Mouse (Mus musculus) CH12.LX (cell line): Measurements from ENCODE around the gene Gm49340. TPM values are rescaled to one million over a fixed set of nuclear protein-coding genes. Genes with fewer than 3 reads are reported as not detected.

ENCODE experiments used
- DNase-seq: peaks from one replicate; pipeline ENCODE4 v3.0.0-alpha.2; 2013; ENCODE audit errors: extremely low read depth
- H3K27ac ChIP-seq: 2 replicates; pipeline ENCODE4 v1.5.1; 2012; ENCODE audit warnings: low read depth, mild to moderate bottlenecking, control low read depth, moderate library complexity; ENCODE audit not compliant: insufficient read depth
- H3K27me3 ChIP-seq: replicated peaks from 2 replicates; pipeline ENCODE3; 2012; ENCODE audit warnings: inconsistent platforms
- H3K36me3 ChIP-seq, 2 experiments: replicated peaks in 1 of 2; 2 replicates each; pipeline versions ENCODE3 to v1.6.1; 2012; ENCODE audit warnings: inconsistent platforms in 1 of 2, low read length in 1 of 2, mild to moderate bottlenecking in 1 of 2, mixed read lengths in 1 of 2, moderate library complexity in 1 of 2; ENCODE audit not compliant: control insufficient read depth in 1 of 2, insufficient read depth in 1 of 2
- H3K4me1 ChIP-seq, 2 experiments: 2 replicates each; pipeline ENCODE4 v1.6.1; 2012; ENCODE audit warnings: inconsistent platforms in 1 of 2, moderate library complexity in 1 of 2; ENCODE audit not compliant: insufficient read depth in 2 of 2, control insufficient read depth in 1 of 2
- H3K4me2 ChIP-seq: 2 replicates; pipeline ENCODE4 v1.6.1; 2012; ENCODE audit warnings: low read depth, mild to moderate bottlenecking, control low read depth; ENCODE audit not compliant: poor library complexity, insufficient read depth, severe bottlenecking
- H3K4me3 ChIP-seq, 3 experiments: fragments of 150-350 bp in 1 of 3; sonication (generic) in 1 of 3; replicated peaks in 1 of 3; 2 replicates each; pipeline versions ENCODE3 to v1.5.1; 2011 to 2012; ENCODE audit warnings: low read depth in 2 of 3, low read length in 2 of 3, mild to moderate bottlenecking in 2 of 3, moderate library complexity in 2 of 3, control low read depth in 1 of 3, improper control_type of control experiment in 1 of 3, inconsistent platforms in 1 of 3, mixed read lengths in 1 of 3; ENCODE audit not compliant: poor library complexity in 1 of 3
- H3K79me2 ChIP-seq: replicated peaks from 2 replicates; pipeline ENCODE4 v1.6.1; 2012; ENCODE audit warnings: mild to moderate bottlenecking, moderate library complexity; ENCODE audit not compliant: control insufficient read depth, poor library complexity, insufficient read depth, severe bottlenecking; ENCODE audit errors: extremely low read depth
- H3K9ac ChIP-seq: 2 replicates; pipeline ENCODE4 v1.6.1; 2012; ENCODE audit warnings: low read depth, mild to moderate bottlenecking, control low read depth, moderate library complexity; ENCODE audit not compliant: insufficient read depth
- H3K9me3 ChIP-seq: replicated peaks from 2 replicates; pipeline ENCODE3; 2012; ENCODE audit warnings: low read length, inconsistent platforms, mixed read lengths
- NELFE ChIP-seq: IDR thresholded peaks from 2 replicates; pipeline ENCODE4 v1.6.1; 2011; ENCODE audit warnings: low read depth, low read length, improper control_type of control experiment
- dilution Hi-C: fragments of 300-500 bp; cut with MboI; formaldehyde crosslinking; loops from 2 replicates; pipeline ENCODE4 v1.14.3; 2020; ENCODE audit warnings: low sequenced_read_pairs; ENCODE audit not compliant: extremely low pct_unique_long_range_greater_than_20kb, extremely low pct_ligation_motif_present
- in situ Hi-C: fragments of 300-500 bp; cut with MboI; formaldehyde crosslinking; loops from 3 replicates; pipeline ENCODE4 v1.14.3; 2019; ENCODE audit warnings: low sequenced_read_pairs, low pct_ligation_motif_present, low pct_unique_long_range_greater_than_20kb, mixed read lengths
- polyA plus RNA-seq: library from polyadenylated mRNA; unstranded; fragments of >175 nt; gene quantifications from 2 replicates; pipeline ENCODE4 v1.2.1, GENCODE M21; 2012; ENCODE audit warnings: low read depth; ENCODE audit not compliant: insufficient read length
- total RNA-seq, 2 experiments: library from RNA; depleted of rRNA; stranded (reverse); fragments of 300-350 nt in 1 of 2; fragments of >200 nt in 1 of 2; gene quantifications; 2 replicates each; pipeline ENCODE4 v1.2.3; 2012 to 2014

Gm49340 gene
- total and polyA plus RNA-seq, 3 experiments = not detected

DNA sequence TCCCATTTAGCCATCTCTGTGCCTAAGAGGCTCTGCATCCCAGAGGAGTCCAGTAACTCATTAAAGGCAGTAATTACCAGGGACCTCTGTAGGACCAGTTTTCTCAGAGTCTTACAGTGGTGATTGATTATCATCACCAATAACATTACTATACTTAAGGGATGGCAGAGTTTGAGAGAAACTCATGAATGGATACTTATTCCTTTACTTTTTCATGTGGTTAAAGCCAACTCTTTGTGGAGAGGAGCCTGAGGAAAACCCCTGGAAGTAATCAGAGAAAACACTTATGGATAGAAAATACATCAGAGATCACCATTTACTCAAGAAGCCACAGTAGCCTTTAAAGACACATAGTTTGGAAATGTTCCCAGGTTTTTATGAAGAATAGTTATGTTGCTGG lies 70.0 kb downstream of the Gm49340 start, which contains the start of gene Olfr1:
Gene Olfr1, minus strand, starts transcription at position 101 of the 400 bp plus-strand sequence.
- no peak within 1 kb of the TSS for H3K9ac ChIP-seq
- DNase-seq = no peak
- H3K79me2 ChIP-seq = no peaks in the 10 kb centered on the region
- peaks cover 45% of the 10 kb centered on the region for H3K27me3 ChIP-seq
- dilution Hi-C loops (no loop called here), in situ Hi-C loops (no loop called here)
- no peaks in the 10 kb centered on the region for H3K9me3 ChIP-seq
- H3K36me3 ChIP-seq = no peaks in the 10 kb centered on the region
- H3K4me2 ChIP-seq = no peak within 1 kb of the TSS
- H3K4me3 ChIP-seq = no peak within 1 kb of the TSS
- H3K4me1 ChIP-seq = no peaks in the 10 kb centered on the region
- TF ChIP-seq NELFE = no peak
- no peak within 1 kb of the TSS for H3K27ac ChIP-seq

Other genes with a start within 250 kb of the Gm49340 start
- 0.21 TPM in 2 replicates for gene Itgae, start 239.2 kb upstream of the Gm49340 start, total RNA-seq (2012; rRNA removed)
- gene Itgae, start 239.2 kb upstream of the Gm49340 start, total RNA-seq (2014; rRNA removed) = 0.17 and 0.27 TPM in 2 replicates
- 0.26 and 0.37 TPM in 2 replicates for gene Itgae, start 239.2 kb upstream of the Gm49340 start, polyA plus RNA-seq
- gene Haspin, start 191.4 kb upstream of the Gm49340 start, total RNA-seq (2012; rRNA removed) = 15.7 and 21.7 TPM in 2 replicates
- gene Haspin, start 191.4 kb upstream of the Gm49340 start, total RNA-seq (2014; rRNA removed) = 18.2 and 18.6 TPM in 2 replicates
- gene Haspin, start 191.4 kb upstream of the Gm49340 start, polyA plus RNA-seq = 24.1 and 27.0 TPM in 2 replicates
- gene P2rx5, start 169.3 kb upstream of the Gm49340 start, total RNA-seq (2012; rRNA removed) = 0.21 and 0.25 TPM in 2 replicates
- gene P2rx5, start 169.3 kb upstream of the Gm49340 start, total RNA-seq (2014; rRNA removed) = 0.09 and 0.40 TPM in 2 replicates
- gene P2rx5, start 169.3 kb upstream of the Gm49340 start, polyA plus RNA-seq = 0.80 and 0.83 TPM in 2 replicates
- gene Emc6, start 152.7 kb upstream of the Gm49340 start, total RNA-seq (2012; rRNA removed) = 123 and 124 TPM in 2 replicates
- 252 and 292 TPM in 2 replicates for gene Emc6, start 152.7 kb upstream of the Gm49340 start, total RNA-seq (2014; rRNA removed)
- 138 and 176 TPM in 2 replicates for gene Emc6, start 152.7 kb upstream of the Gm49340 start, polyA plus RNA-seq
- 2.8 and 3.3 TPM in 2 replicates for gene Tax1bp3, start 152.7 kb upstream of the Gm49340 start, total RNA-seq (2012; rRNA removed)
- 2.5 and 2.6 TPM in 2 replicates for gene Tax1bp3, start 152.7 kb upstream of the Gm49340 start, total RNA-seq (2014; rRNA removed)
- 3.3 and 3.5 TPM in 2 replicates for gene Tax1bp3, start 152.7 kb upstream of the Gm49340 start, polyA plus RNA-seq
- gene Ctns, start 130.7 kb upstream of the Gm49340 start, total RNA-seq (2012; rRNA removed) = 4.8 and 5.2 TPM in 2 replicates
- 5.8 and 5.9 TPM in 2 replicates for gene Ctns, start 130.7 kb upstream of the Gm49340 start, total RNA-seq (2014; rRNA removed)
- 4.5 and 5.2 TPM in 2 replicates for gene Ctns, start 130.7 kb upstream of the Gm49340 start, polyA plus RNA-seq
- gene Shpk, start 130.3 kb upstream of the Gm49340 start, total RNA-seq (2012; rRNA removed) = 1.5 and 1.8 TPM in 2 replicates
- 1.3 and 1.4 TPM in 2 replicates for gene Shpk, start 130.3 kb upstream of the Gm49340 start, total RNA-seq (2014; rRNA removed)
- gene Shpk, start 130.3 kb upstream of the Gm49340 start, polyA plus RNA-seq = 0.76 and 0.83 TPM in 2 replicates
- 0.04 and 0.08 TPM in 2 replicates for gene Trpv1, start 95.4 kb upstream of the Gm49340 start, total RNA-seq (2012; rRNA removed)
- gene Trpv1, start 95.4 kb upstream of the Gm49340 start, total RNA-seq (2014; rRNA removed) = 0.13 TPM in 1 of 2 replicates, not detected in the other
- not detected in 2 replicates for gene Trpv1, start 95.4 kb upstream of the Gm49340 start, polyA plus RNA-seq
- under 0.01 TPM in 1 of 2 replicates, not detected in the other for gene Trpv3, start 62.4 kb upstream of the Gm49340 start, total RNA-seq (2012; rRNA removed)
- not detected in 2 replicates for gene Trpv3, start 62.4 kb upstream of the Gm49340 start, total RNA-seq (2014; rRNA removed)
- gene Trpv3, start 62.4 kb upstream of the Gm49340 start, polyA plus RNA-seq = not detected in 2 replicates
- not detected in 2 replicates for gene Aspa, start 145 bp upstream of the Gm49340 start, total RNA-seq (2012; rRNA removed)
- gene Aspa, start 145 bp upstream of the Gm49340 start, total RNA-seq (2014; rRNA removed) = not detected in 2 replicates
- gene Aspa, start 145 bp upstream of the Gm49340 start, polyA plus RNA-seq = not detected in 2 replicates
- gene Spata22, start within 50 bp of the Gm49340 start, total RNA-seq (2012; rRNA removed) = not detected in 2 replicates
- not detected in 2 replicates for gene Spata22, start within 50 bp of the Gm49340 start, total RNA-seq (2014; rRNA removed)
- not detected in 2 replicates for gene Spata22, start within 50 bp of the Gm49340 start, polyA plus RNA-seq
- not detected in 2 replicates for gene Olfr20, start 21.0 kb downstream of the Gm49340 start, total RNA-seq (2012; rRNA removed)
- not detected in 2 replicates for gene Olfr20, start 21.0 kb downstream of the Gm49340 start, total RNA-seq (2014; rRNA removed)
- gene Olfr20, start 21.0 kb downstream of the Gm49340 start, polyA plus RNA-seq = not detected in 2 replicates
- gene Olfr376, start 41.5 kb downstream of the Gm49340 start, total RNA-seq (2012; rRNA removed) = not detected in 2 replicates
- not detected in 2 replicates for gene Olfr376, start 41.5 kb downstream of the Gm49340 start, total RNA-seq (2014; rRNA removed)
- not detected in 2 replicates for gene Olfr376, start 41.5 kb downstream of the Gm49340 start, polyA plus RNA-seq
- gene Olfr1, start 69.9 kb downstream of the Gm49340 start, total RNA-seq (2012; rRNA removed) = not detected in 2 replicates
- not detected in 2 replicates for gene Olfr1, start 69.9 kb downstream of the Gm49340 start, total RNA-seq (2014; rRNA removed)
- gene Olfr1, start 69.9 kb downstream of the Gm49340 start, polyA plus RNA-seq = not detected in 2 replicates
- not detected in 2 replicates for gene Olfr378, start 98.7 kb downstream of the Gm49340 start, total RNA-seq (2012; rRNA removed)
- gene Olfr378, start 98.7 kb downstream of the Gm49340 start, total RNA-seq (2014; rRNA removed) = not detected in 2 replicates
- gene Olfr378, start 98.7 kb downstream of the Gm49340 start, polyA plus RNA-seq = not detected in 2 replicates
- gene Olfr380, start 127.8 kb downstream of the Gm49340 start, total RNA-seq (2012; rRNA removed) = not detected in 2 replicates
- gene Olfr380, start 127.8 kb downstream of the Gm49340 start, total RNA-seq (2014; rRNA removed) = not detected in 2 replicates
- gene Olfr380, start 127.8 kb downstream of the Gm49340 start, polyA plus RNA-seq = not detected in 2 replicates
- not detected in 2 replicates for gene Olfr381, start 161.9 kb downstream of the Gm49340 start, total RNA-seq (2012; rRNA removed)
- not detected in 2 replicates for gene Olfr381, start 161.9 kb downstream of the Gm49340 start, total RNA-seq (2014; rRNA removed)
- gene Olfr381, start 161.9 kb downstream of the Gm49340 start, polyA plus RNA-seq = not detected in 2 replicates
- gene Olfr382, start 187.5 kb downstream of the Gm49340 start, total RNA-seq (2012; rRNA removed) = not detected in 2 replicates
- not detected in 2 replicates for gene Olfr382, start 187.5 kb downstream of the Gm49340 start, total RNA-seq (2014; rRNA removed)
- not detected in 2 replicates for gene Olfr382, start 187.5 kb downstream of the Gm49340 start, polyA plus RNA-seq